Mouse (Mus musculus): ENCODE measurements at regions not wholly inside any gene's neighbourhood (a gene's known extent, or its start where the extent isn't known, plus 50 kb on each side); places are given as distances from the start of the nearest gene placed in this dataset.

DNA sequence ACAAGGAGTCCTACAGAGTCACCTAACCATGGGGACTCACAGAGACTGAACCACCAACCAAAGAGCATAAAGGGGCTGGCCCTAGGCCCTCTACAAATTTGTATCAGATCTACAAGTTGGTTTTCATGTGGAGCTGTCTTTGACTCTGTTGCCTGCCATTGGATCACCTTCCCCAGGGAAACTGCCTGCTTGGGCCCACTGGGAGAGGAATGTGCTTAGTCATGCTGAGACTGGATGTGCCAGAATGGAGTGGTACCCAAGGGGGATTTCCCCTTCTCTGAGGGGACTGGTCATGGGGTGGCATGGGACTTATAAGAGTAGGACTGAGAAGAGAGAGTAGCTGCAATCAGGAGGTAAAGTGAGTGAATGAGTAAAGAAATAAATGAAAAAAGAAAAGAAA, 844.8 kb upstream of the Cited2 start:
- Histone ChIP-seq H3K4me1 (ENCODE audit: control insufficient read depth, insufficient read depth, insufficient read length) (no peaks in the 10 kb centered on the region), H3K4me3 (ENCODE audit: extremely low read depth, insufficient read depth, insufficient read length) (no peak overlapping the region), H3K36me3 (ENCODE audit: control insufficient read depth, insufficient read depth, low read length) (no peaks in the 10 kb centered on the region), H3K27me3 (ENCODE audit: control insufficient read depth, insufficient read depth, low read length) (no peaks in the 10 kb centered on the region), H3K27ac (ENCODE audit: insufficient read depth, low read length) (no peak overlapping the region)
- no peak for DNase-seq (ENCODE audit: low read depth in 1 of 2, low spot score in 2 of 2)
- TF ChIP-seq POLR2A (IDR thresholded peaks at IDR 0.05; ENCODE audit: low read depth, low read length) (no peak), CTCF (IDR thresholded peaks at IDR 0.05; ENCODE audit: extremely low read depth, insufficient read depth, insufficient read length, insufficient replicate concordance) (no peak)

DNA sequence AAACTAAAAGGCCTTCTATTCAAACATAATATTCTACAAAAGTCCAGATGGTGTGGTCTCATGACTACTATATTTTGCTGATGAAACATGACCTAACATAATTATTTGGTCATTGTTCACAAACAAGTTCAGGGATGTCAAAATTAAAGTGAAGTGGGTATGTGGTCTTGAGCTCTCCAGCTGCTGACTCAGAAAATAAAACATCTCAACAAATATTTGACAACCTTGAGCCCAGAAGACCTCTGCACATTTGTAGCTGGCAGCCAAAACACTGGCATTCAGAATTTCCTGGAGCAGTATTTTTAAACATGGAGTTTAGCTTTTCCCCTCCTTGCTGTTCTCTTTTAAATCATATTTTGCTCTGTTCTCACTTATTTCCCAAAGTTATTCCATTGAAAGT, 829.7 kb upstream of the Cited2 start:
- Histone ChIP-seq H3K4me1 (ENCODE audit: control insufficient read depth, insufficient read depth, insufficient read length) (no peaks in the 10 kb centered on the region), H3K27ac (ENCODE audit: insufficient read depth, low read length) (no peak overlapping the region), H3K27me3 (ENCODE audit: control insufficient read depth, insufficient read depth, low read length) (no peaks in the 10 kb centered on the region), H3K36me3 (ENCODE audit: control insufficient read depth, insufficient read depth, low read length) (no peaks in the 10 kb centered on the region), H3K4me3 (ENCODE audit: extremely low read depth, insufficient read depth, insufficient read length) (no peak overlapping the region)
- no peak for TF ChIP-seq CTCF (IDR thresholded peaks at IDR 0.05; ENCODE audit: extremely low read depth, insufficient read depth, insufficient read length, insufficient replicate concordance)
- no peak for TF ChIP-seq POLR2A (IDR thresholded peaks at IDR 0.05; ENCODE audit: low read depth, low read length)
- DNase-seq (ENCODE audit: low read depth in 1 of 2, low spot score in 2 of 2), result no peak

DNA sequence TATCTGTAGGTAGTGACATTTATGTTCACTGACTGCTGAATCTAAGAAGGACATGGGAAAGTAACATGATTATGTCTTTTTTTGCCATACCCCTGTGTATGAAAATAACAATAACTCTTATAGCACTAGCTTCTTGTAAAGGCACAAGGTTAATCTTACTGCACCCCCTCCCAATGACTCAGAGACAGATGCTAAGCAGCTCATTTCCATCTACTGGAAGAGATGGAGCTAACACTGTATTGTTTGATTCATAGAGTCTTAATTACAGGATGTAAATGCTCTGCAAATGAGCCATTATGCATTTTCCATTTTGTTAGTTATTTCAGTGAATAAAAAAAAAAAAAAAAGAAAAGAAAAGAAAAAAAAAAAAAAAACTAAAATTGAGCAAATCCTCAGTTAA, 827.7 kb upstream of the Cited2 start:
- H3K4me1 ChIP-seq (ENCODE audit: control insufficient read depth, insufficient read depth, insufficient read length), result no peaks in the 10 kb centered on the region
- DNase-seq (ENCODE audit: low read depth in 1 of 2, low spot score in 2 of 2), result no peak
- TF ChIP-seq POLR2A (IDR thresholded peaks at IDR 0.05; ENCODE audit: low read depth, low read length) (no peak), CTCF (IDR thresholded peaks at IDR 0.05; ENCODE audit: extremely low read depth, insufficient read depth, insufficient read length, insufficient replicate concordance) (no peak)
- no peak overlapping the region for H3K27ac ChIP-seq (ENCODE audit: insufficient read depth, low read length)
- H3K4me3 ChIP-seq (ENCODE audit: extremely low read depth, insufficient read depth, insufficient read length), result no peak overlapping the region
- no peaks in the 10 kb centered on the region for H3K27me3 ChIP-seq (ENCODE audit: control insufficient read depth, insufficient read depth, low read length)
- no peaks in the 10 kb centered on the region for H3K36me3 ChIP-seq (ENCODE audit: control insufficient read depth, insufficient read depth, low read length)

DNA sequence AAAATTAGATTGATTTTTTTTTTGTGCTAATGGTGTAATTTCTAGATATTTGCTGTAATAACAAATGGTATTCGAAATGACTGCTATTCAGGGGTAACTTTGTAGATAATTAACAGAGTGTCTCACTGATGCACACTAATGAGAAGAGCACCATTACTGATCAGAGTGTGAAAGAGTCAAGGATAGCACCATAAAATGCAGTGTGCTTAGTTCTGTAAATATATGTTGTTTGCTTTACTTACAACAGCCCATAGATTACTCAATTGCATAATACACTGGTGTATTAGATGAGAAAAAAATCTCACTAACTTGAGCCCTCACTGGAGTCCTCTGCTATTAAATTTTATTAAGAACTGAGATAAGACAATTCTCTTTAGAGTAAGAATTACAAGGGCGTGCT, 800.1 kb upstream of the Cited2 start:
- no peaks in the 10 kb centered on the region for H3K27me3 ChIP-seq (ENCODE audit: control insufficient read depth, insufficient read depth, low read length)
- no peak for TF ChIP-seq POLR2A (IDR thresholded peaks at IDR 0.05; ENCODE audit: low read depth, low read length)
- TF ChIP-seq CTCF (IDR thresholded peaks at IDR 0.05; ENCODE audit: extremely low read depth, insufficient read depth, insufficient read length, insufficient replicate concordance), result no peak
- DNase-seq (ENCODE audit: low read depth in 1 of 2, low spot score in 2 of 2), result no peak
- H3K4me3 ChIP-seq (ENCODE audit: extremely low read depth, insufficient read depth, insufficient read length), result no peak overlapping the region
- no peaks in the 10 kb centered on the region for H3K36me3 ChIP-seq (ENCODE audit: control insufficient read depth, insufficient read depth, low read length)
- WGBS, result 90% methylated on average over 2 of the region's 2 CpGs
- no peak overlapping the region for H3K27ac ChIP-seq (ENCODE audit: insufficient read depth, low read length)
- no peaks in the 10 kb centered on the region for H3K4me1 ChIP-seq (ENCODE audit: control insufficient read depth, insufficient read depth, insufficient read length)

DNA sequence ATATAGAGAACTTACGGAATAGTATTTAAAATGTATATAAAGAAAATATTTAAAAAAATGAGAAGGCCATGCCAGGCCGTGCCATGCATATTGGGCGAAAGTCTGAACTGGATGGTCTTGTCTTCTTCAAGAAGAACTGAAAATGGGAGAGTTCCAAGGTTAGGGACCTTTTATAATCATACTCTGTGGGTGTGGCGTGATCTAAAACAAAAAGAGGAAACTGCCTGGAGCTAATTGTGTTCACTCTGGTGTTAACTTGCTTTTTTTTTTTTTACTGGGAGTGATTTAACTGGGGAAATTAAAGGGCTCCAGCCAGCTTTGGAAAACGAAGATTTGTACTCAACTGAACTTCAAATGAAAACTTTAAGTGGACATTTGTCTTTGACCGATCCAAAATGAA, 799.2 kb upstream of the Cited2 start:
- whole genome bisulfite sequencing, result 72% methylated on average over 6 of the region's 6 CpGs
- no peak for DNase-seq (ENCODE audit: low read depth in 1 of 2, low spot score in 2 of 2)
- no peaks in the 10 kb centered on the region for H3K27me3 ChIP-seq (ENCODE audit: control insufficient read depth, insufficient read depth, low read length)
- no peak for TF ChIP-seq CTCF (IDR thresholded peaks at IDR 0.05; ENCODE audit: extremely low read depth, insufficient read depth, insufficient read length, insufficient replicate concordance)
- TF ChIP-seq POLR2A (IDR thresholded peaks at IDR 0.05; ENCODE audit: low read depth, low read length), result no peak
- no peak overlapping the region for H3K27ac ChIP-seq (ENCODE audit: insufficient read depth, low read length)
- no peak overlapping the region for H3K4me3 ChIP-seq (ENCODE audit: extremely low read depth, insufficient read depth, insufficient read length)
- no peaks in the 10 kb centered on the region for H3K4me1 ChIP-seq (ENCODE audit: control insufficient read depth, insufficient read depth, insufficient read length)
- no peaks in the 10 kb centered on the region for H3K36me3 ChIP-seq (ENCODE audit: control insufficient read depth, insufficient read depth, low read length)

DNA sequence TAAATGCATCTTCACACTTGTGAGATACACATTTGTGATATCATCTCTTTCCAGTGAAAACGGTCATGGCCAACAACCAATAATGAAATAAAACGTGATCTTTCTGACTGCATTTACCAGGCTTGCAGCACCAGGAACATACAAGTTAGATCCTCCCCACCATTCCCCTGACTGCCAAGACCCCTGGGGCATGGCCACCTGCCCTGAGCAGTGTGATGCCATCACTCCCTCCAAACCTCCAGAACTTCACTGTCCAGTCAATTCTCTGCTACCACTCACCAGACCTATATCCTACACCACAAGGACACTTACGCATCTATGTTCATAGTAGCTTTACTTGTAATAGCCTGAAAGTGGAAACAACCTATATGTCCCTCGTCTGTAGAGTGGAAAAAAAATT, 785.3 kb upstream of the Cited2 start:
- no peak for TF ChIP-seq POLR2A (IDR thresholded peaks at IDR 0.05; ENCODE audit: low read depth, low read length)
- no peak for TF ChIP-seq CTCF (IDR thresholded peaks at IDR 0.05; ENCODE audit: extremely low read depth, insufficient read depth, insufficient read length, insufficient replicate concordance)
- no peak for DNase-seq (ENCODE audit: low read depth in 1 of 2, low spot score in 2 of 2)
- 86% methylated on average over 4 of the region's 4 CpGs for WGBS
- H3K4me3 ChIP-seq (ENCODE audit: extremely low read depth, insufficient read depth, insufficient read length), result no peak overlapping the region
- no peak overlapping the region for H3K27ac ChIP-seq (ENCODE audit: insufficient read depth, low read length)
- H3K27me3 ChIP-seq (ENCODE audit: control insufficient read depth, insufficient read depth, low read length), result no peaks in the 10 kb centered on the region
- no peaks in the 10 kb centered on the region for H3K4me1 ChIP-seq (ENCODE audit: control insufficient read depth, insufficient read depth, insufficient read length)
- H3K36me3 ChIP-seq (ENCODE audit: control insufficient read depth, insufficient read depth, low read length), result no peaks in the 10 kb centered on the region

DNA sequence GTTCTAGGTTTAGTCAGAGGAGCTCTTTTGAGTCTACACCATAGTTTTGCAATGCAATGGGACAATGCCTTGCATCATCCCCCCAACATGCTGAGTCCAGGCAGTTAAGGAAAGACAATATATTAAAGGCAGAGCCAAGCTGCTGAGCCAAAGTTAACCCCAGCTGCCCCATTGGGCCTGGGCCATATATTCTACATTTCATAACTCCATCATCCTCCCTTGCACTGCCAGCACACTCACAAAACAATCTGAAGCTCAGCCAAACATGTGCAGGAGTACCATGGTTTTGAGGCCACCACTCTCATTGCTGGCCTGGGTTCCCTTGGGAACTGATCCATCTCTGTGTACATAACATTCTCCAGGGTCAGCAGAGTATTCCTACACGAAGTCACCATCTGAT, 771.4 kb upstream of the Cited2 start:
- Histone ChIP-seq H3K4me3 (ENCODE audit: extremely low read depth, insufficient read depth, insufficient read length) (no peak overlapping the region), H3K4me1 (ENCODE audit: control insufficient read depth, insufficient read depth, insufficient read length) (no peaks in the 10 kb centered on the region), H3K36me3 (ENCODE audit: control insufficient read depth, insufficient read depth, low read length) (no peaks in the 10 kb centered on the region), H3K27ac (ENCODE audit: insufficient read depth, low read length) (no peak overlapping the region), H3K27me3 (ENCODE audit: control insufficient read depth, insufficient read depth, low read length) (no peaks in the 10 kb centered on the region)
- no peak for DNase-seq (ENCODE audit: low read depth in 1 of 2, low spot score in 2 of 2)
- WGBS, result 83% methylated on average over 1 of the region's 1 CpGs
- TF ChIP-seq POLR2A (IDR thresholded peaks at IDR 0.05; ENCODE audit: low read depth, low read length) (no peak), CTCF (IDR thresholded peaks at IDR 0.05; ENCODE audit: extremely low read depth, insufficient read depth, insufficient read length, insufficient replicate concordance) (no peak)

Data from spleen, adult 2 months (tissue).